Mouse (Mus musculus) kidney, embryonic 14.5 days (tissue): ENCODE measurements at regions not wholly inside any gene's neighbourhood (a gene's known extent, or its start where the extent isn't known, plus 50 kb on each side); places are given as distances from the start of the nearest gene placed in this dataset.

Experiments
- ATAC-seq: fragments of 200-750 bp; cut with Nextera tagmentation; 2 replicates; pipeline ENCODE4 v1.8.0; 2017; ENCODE audit warnings: moderate number of reproducible peaks, mild to moderate bottlenecking, moderate TSS enrichment, moderate library complexity; ENCODE audit not compliant: low FRiP score, low TSS enrichment
- H3K27ac ChIP-seq: fragments of 300-500 bp; sonication (generic); 2 replicates; pipeline ENCODE4 v1.5.1; 2014; ENCODE audit warnings: low read depth, mild to moderate bottlenecking, low read length, moderate library complexity, mixed read lengths
- H3K27me3 ChIP-seq: fragments of 300-500 bp; sonication (generic); 2 replicates; pipeline ENCODE4 v1.6.1; 2014; ENCODE audit warnings: mild to moderate bottlenecking, low read length; ENCODE audit not compliant: control insufficient read depth, insufficient read depth
- H3K36me3 ChIP-seq: fragments of 300-500 bp; sonication (generic); 2 replicates; pipeline ENCODE4 v1.6.1; 2014; ENCODE audit warnings: low read length, mixed read lengths; ENCODE audit not compliant: control insufficient read depth, insufficient read depth
- H3K4me1 ChIP-seq: fragments of 300-500 bp; sonication (generic); 2 replicates; pipeline ENCODE4 v1.6.1; 2014; ENCODE audit warnings: low read length, mixed read lengths; ENCODE audit not compliant: control insufficient read depth, insufficient read depth
- H3K4me2 ChIP-seq: fragments of 300-500 bp; sonication (generic); replicated peaks from 2 replicates; pipeline ENCODE4 v1.6.1; 2014; ENCODE audit warnings: low read depth, mild to moderate bottlenecking, low read length
- H3K4me3 ChIP-seq: fragments of 300-500 bp; sonication (generic); 2 replicates; pipeline ENCODE4 v1.5.1; 2014; ENCODE audit warnings: mild to moderate bottlenecking, low read length
- H3K9ac ChIP-seq: fragments of 300-500 bp; sonication (generic); 2 replicates; pipeline ENCODE4 v1.6.1; 2014; ENCODE audit warnings: low read depth, mild to moderate bottlenecking, low read length, moderate library complexity
- H3K9me3 ChIP-seq: fragments of 300-500 bp; sonication (generic); 2 replicates; pipeline ENCODE4 v1.6.1; 2016; ENCODE audit warnings: low read length; ENCODE audit not compliant: control insufficient read depth
- WGBS: fragments of 180-500 bp; shearing (Covaris S2); extraction: QIAGEN DNeasy Blood & Tissue Kit; methylation state at CpG from one replicate; pipeline ENCODE4 v1.1.7; 2014; 5-methylcytosine and 5-hydroxymethylcytosine counted together

GRCm38 (mm10) chr17:15955656-15956055 lies 124.8 kb upstream of the Rgmb start:
- no peaks in the 10 kb centered on the region for H3K36me3 ChIP-seq
- H3K4me3 ChIP-seq: no peak overlapping the region
- H3K27ac ChIP-seq: no peak overlapping the region
- H3K9me3 ChIP-seq: no peaks in the 10 kb centered on the region
- no peaks in the 10 kb centered on the region for H3K4me1 ChIP-seq
- H3K27me3 ChIP-seq: no peaks in the 10 kb centered on the region
- 60% methylated on average over 2 of the region's 2 CpGs for WGBS
- no peak overlapping the region for H3K4me2 ChIP-seq
- no peak overlapping the region for H3K9ac ChIP-seq
- ATAC-seq: no peak

- WGBS: 84% methylated on average over 3 of the region's 3 CpGs
Observed at GRCm38 (mm10) chr17:15951641-15952040, 120.8 kb upstream of the Rgmb start.

GRCm38 (mm10) chr17:15949753-15950152 lies 118.9 kb upstream of the Rgmb start:
- Histone ChIP-seq H3K4me1 (no peaks in the 10 kb centered on the region), H3K9ac (no peak overlapping the region), H3K27ac (no peak overlapping the region), H3K4me3 (no peak overlapping the region), H3K27me3 (no peaks in the 10 kb centered on the region), H3K4me2 (no peak overlapping the region), H3K36me3 (no peaks in the 10 kb centered on the region), H3K9me3 (no peaks in the 10 kb centered on the region)
- no peak for ATAC-seq
- WGBS: 63% methylated on average over 6 of the region's 6 CpGs

More at GRCm38 (mm10) chr17:15951641-15952040, 120.8 kb upstream of the Rgmb start:
- Histone ChIP-seq H3K27me3 (no peaks in the 10 kb centered on the region), H3K4me2 (no peak overlapping the region), H3K27ac (no peak overlapping the region), H3K4me1 (no peaks in the 10 kb centered on the region), H3K36me3 (no peaks in the 10 kb centered on the region), H3K9me3 (no peaks in the 10 kb centered on the region), H3K9ac (no peak overlapping the region), H3K4me3 (no peak overlapping the region)
- no peak for ATAC-seq

GRCm38 (mm10) chr17:15942378-15942777 lies 111.5 kb upstream of the Rgmb start:
- Histone ChIP-seq H3K27me3 (no peaks in the 10 kb centered on the region), H3K9me3 (no peaks in the 10 kb centered on the region), H3K4me3 (no peak overlapping the region), H3K36me3 (no peaks in the 10 kb centered on the region), H3K4me1 (no peaks in the 10 kb centered on the region), H3K9ac (no peak overlapping the region), H3K4me2 (no peak overlapping the region), H3K27ac (no peak overlapping the region)
- 83% methylated on average over 4 of the region's 4 CpGs for WGBS
- no peak for ATAC-seq

GRCm38 (mm10) chr17:15918609-15919008 lies 87.8 kb upstream of the Rgmb start:
- Histone ChIP-seq H3K27me3 (no peaks in the 10 kb centered on the region), H3K4me1 (no peaks in the 10 kb centered on the region), H3K36me3 (no peaks in the 10 kb centered on the region), H3K27ac (no peak overlapping the region), H3K9me3 (no peaks in the 10 kb centered on the region), H3K4me3 (no peak overlapping the region), H3K9ac (no peak overlapping the region), H3K4me2 (no peak overlapping the region)
- peak; percentile 97 for ATAC-seq
- 21% methylated on average over 4 of the region's 4 CpGs for WGBS

- WGBS: 79% methylated on average over 7 of the region's 7 CpGs
- ATAC-seq: no peak
- H3K27me3 ChIP-seq: no peaks in the 10 kb centered on the region
Observed at GRCm38 (mm10) chr17:15898689-15899419, 68.0 kb upstream of the Rgmb start.

GRCm38 (mm10) chr17:15895968-15896367 lies 65.1 kb upstream of the Rgmb start:
- Histone ChIP-seq H3K36me3 (no peaks in the 10 kb centered on the region), H3K9ac (no peak overlapping the region), H3K4me3 (no peak overlapping the region), H3K27ac (no peak overlapping the region), H3K4me2 (no peak overlapping the region), H3K9me3 (no peaks in the 10 kb centered on the region), H3K27me3 (no peaks in the 10 kb centered on the region), H3K4me1 (no peaks in the 10 kb centered on the region)
- peak; percentile 96 for ATAC-seq
- WGBS: 35% methylated on average over 3 of the region's 3 CpGs

More at GRCm38 (mm10) chr17:15898689-15899419, 68.0 kb upstream of the Rgmb start:
- no peaks in the 10 kb centered on the region for H3K9me3 ChIP-seq
- H3K36me3 ChIP-seq: no peaks in the 10 kb centered on the region
- no peak overlapping the region for H3K9ac ChIP-seq
- no peak overlapping the region for H3K4me3 ChIP-seq
- no peak overlapping the region for H3K27ac ChIP-seq
- H3K4me1 ChIP-seq: no peaks in the 10 kb centered on the region
- no peak overlapping the region for H3K4me2 ChIP-seq

- WGBS: 72% methylated on average over 4 of the region's 4 CpGs
- Histone ChIP-seq H3K4me2 (no peak overlapping the region), H3K4me1 (no peaks in the 10 kb centered on the region), H3K4me3 (no peak overlapping the region), H3K9ac (no peak overlapping the region), H3K27me3 (no peaks in the 10 kb centered on the region), H3K9me3 (0 out of 2 replicates have a peak, but pooled peaks cover 3% of the 10 kb centered on the region), H3K36me3 (no peaks in the 10 kb centered on the region), H3K27ac (no peak overlapping the region)
- ATAC-seq: no peak
Observed at GRCm38 (mm10) chr17:15891896-15892675, 61.2 kb upstream of the Rgmb start.

- Histone ChIP-seq H3K9ac (no peak overlapping the region), H3K27ac (no peak overlapping the region), H3K4me1 (no peaks in the 10 kb centered on the region), H3K9me3 (0 out of 2 replicates have a peak, but pooled peaks cover 3% of the 10 kb centered on the region), H3K36me3 (no peaks in the 10 kb centered on the region), H3K4me3 (no peak overlapping the region), H3K27me3 (no peaks in the 10 kb centered on the region), H3K4me2 (no peak overlapping the region)
- WGBS: 84% methylated on average over 4 of the region's 4 CpGs
- no peak for ATAC-seq
Observed at GRCm38 (mm10) chr17:15890595-15891140, 59.8 kb upstream of the Rgmb start.
